Mouse (Mus musculus): ENCODE data around the gene Mmp14.

GRCm38 (mm10) chr14:54398921-54399382 is 32.5 kb upstream of the Mmp14 start:
- TF ChIP-seq CTCF (IDR thresholded peaks at IDR 0.05; ENCODE audit: insufficient read depth, low read length) (no peak), POLR2A (IDR thresholded peaks at IDR 0.05; ENCODE audit: borderline replicate concordance, extremely low read depth, low read depth, low read length) (no peak)

All from lung, adult 2 months (tissue).